Mouse (Mus musculus): ENCODE measurements around the gene Psmb8. TPM values are rescaled to one million over a fixed set of nuclear protein-coding genes. Genes with fewer than 3 reads are reported as not detected.

Gene Psmb8
- polyA plus RNA-seq, 1 experiment from 2014 or later: 10.0 TPM

DNA sequence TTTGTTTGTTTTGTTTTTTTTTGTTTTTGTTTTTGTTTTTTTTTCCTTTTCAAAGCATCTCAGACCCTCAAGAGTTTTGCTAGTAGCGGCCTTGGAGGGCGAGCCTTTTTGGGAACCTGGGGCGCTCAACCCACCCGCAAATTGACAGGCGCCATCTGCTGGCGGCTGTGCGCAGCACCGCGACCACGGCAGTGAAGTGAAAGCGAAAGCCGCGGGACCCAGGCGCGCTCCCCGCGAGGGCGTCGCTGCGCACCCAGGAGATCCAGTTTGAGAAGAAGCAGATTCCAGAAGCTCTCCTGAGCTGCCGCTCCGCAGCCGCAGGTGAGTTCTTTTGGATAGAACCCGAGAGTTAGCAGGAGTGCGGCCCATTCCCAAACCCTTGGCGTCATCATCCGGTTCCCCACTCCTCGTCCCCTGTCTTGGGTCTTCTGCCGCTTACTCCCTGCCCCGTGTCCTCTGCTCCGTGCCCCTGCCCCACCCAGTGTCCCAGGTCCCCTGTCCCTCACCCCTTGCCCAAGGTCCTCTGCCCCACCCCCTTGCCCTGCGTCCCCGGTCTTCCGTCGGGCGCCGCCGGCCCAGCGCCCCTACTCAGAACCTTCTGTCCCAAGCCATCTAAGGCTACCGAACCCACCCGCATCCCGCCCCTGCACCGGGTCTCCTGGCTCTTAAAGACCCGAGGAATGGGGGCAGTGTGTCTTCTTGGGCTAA lies 6.9 kb downstream of the Psmb8 start:
- peaks cover 44% of the 10 kb centered on the region for H3K27me3 ChIP-seq
- peak; percentile 69; the same call in 1 of the 2 replicates for ATAC-seq (ENCODE audit: insufficient number of reproducible peaks, low FRiP score, low TSS enrichment, low read depth)
- H3K4me1 ChIP-seq: peaks cover 8% of the 10 kb centered on the region
- H3K9me3 ChIP-seq (replicated peaks): no peaks in the 10 kb centered on the region
- H3K36me3 ChIP-seq: no peaks in the 10 kb centered on the region
- no peak overlapping the region for H3K27ac ChIP-seq (replicated peaks)
- H3K4me2 ChIP-seq (replicated peaks): peak overlapping the region; percentile 79
- H3K9ac ChIP-seq: peak overlapping the region; percentile 35; the same call in 1 of the 2 replicates
- WGBS: under 1% methylated on average over 44 of the region's 44 CpGs
- peak overlapping the region; percentile 62 for H3K4me3 ChIP-seq (replicated peaks)

DNA sequence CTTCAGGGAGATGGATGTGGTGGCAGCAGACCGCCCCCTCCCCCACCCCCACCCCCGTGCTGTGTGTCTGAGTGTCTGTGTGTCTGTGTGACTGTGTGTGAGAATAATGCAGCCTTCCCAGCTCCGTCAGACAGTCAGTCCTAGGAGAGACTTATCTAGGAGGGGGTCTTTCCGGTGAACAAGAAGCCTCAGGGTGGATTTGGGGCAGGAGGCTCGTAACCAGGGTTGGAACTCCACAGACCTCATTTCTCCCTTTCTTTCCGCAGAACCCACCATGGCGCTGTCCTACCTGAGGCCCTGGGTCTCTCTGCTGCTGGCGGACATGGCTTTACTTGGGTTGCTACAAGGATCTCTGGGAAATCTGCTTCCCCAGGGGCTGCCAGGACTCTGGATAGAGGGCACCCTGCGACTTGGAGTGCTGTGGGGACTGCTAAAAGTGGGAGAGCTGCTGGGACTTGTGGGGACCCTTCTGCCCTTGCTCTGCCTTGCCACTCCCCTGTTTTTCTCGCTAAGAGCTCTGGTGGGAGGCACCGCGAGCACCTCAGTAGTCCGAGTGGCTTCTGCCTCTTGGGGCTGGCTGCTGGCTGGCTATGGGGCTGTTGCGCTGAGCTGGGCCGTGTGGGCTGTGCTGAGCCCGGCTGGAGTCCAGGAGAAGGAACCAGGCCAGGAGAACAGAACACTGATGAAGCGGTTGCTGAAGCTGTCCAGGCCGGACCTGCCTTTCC lies 7.7 kb downstream of the Psmb8 start:
- no peak for ATAC-seq (ENCODE audit: insufficient number of reproducible peaks, low FRiP score, low TSS enrichment, low read depth)
- Histone ChIP-seq H3K27ac (replicated peaks) (no peak overlapping the region), H3K9me3 (replicated peaks) (no peaks in the 10 kb centered on the region), H3K36me3 (no peaks in the 10 kb centered on the region), H3K4me1 (peaks cover 8% of the 10 kb centered on the region), H3K9ac (peak overlapping the region; percentile 35; the same call in 1 of the 2 replicates), H3K4me3 (replicated peaks) (peak overlapping the region; percentile 62), H3K4me2 (replicated peaks) (peak overlapping the region; percentile 79), H3K27me3 (peaks cover 45% of the 10 kb centered on the region)
- 11% methylated on average over 18 of the region's 18 CpGs for WGBS

DNA sequence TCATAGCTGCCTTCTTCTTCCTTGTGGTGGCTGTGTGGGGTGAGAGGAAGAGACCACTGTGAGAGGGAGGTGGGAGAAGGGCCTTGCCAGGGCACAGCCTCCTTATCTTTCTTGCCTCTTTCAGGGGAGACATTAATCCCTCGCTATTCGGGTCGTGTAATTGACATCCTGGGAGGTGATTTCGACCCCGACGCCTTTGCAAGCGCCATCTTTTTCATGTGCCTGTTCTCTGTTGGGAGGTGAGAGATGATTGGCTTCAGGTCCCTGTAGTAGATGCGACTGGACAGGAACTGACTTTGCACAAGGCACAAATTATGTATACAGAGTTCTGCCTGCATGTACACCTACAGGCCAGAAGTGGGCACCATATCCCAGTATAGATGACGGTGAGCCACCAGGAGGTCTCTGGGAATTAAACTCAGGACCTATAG lies 8.2 kb downstream of the Psmb8 start:
- Histone ChIP-seq H3K4me2 (replicated peaks) (peak overlapping the region; percentile 79), H3K4me3 (replicated peaks) (no peak overlapping the region), H3K27me3 (peaks cover 48% of the 10 kb centered on the region), H3K9me3 (replicated peaks) (no peaks in the 10 kb centered on the region), H3K4me1 (peaks cover 8% of the 10 kb centered on the region), H3K9ac (no peak overlapping the region), H3K27ac (replicated peaks) (no peak overlapping the region), H3K36me3 (no peaks in the 10 kb centered on the region)
- 18% methylated on average over 9 of the region's 9 CpGs for WGBS
- ATAC-seq (ENCODE audit: insufficient number of reproducible peaks, low FRiP score, low TSS enrichment, low read depth): no peak

GRCm38 (mm10) chr17:34206731-34207130 lies 9.2 kb downstream of the Psmb8 start:
- H3K4me3 ChIP-seq (replicated peaks): no peak overlapping the region
- peaks cover 50% of the 10 kb centered on the region for H3K27me3 ChIP-seq
- H3K4me1 ChIP-seq: peaks cover 8% of the 10 kb centered on the region
- WGBS: 85% methylated on average over 5 of the region's 5 CpGs
- H3K4me2 ChIP-seq (replicated peaks): no peak overlapping the region
- H3K9me3 ChIP-seq (replicated peaks): no peaks in the 10 kb centered on the region
- H3K27ac ChIP-seq (replicated peaks): no peak overlapping the region
- no peaks in the 10 kb centered on the region for H3K36me3 ChIP-seq
- ATAC-seq (ENCODE audit: insufficient number of reproducible peaks, low FRiP score, low TSS enrichment, low read depth): no peak
- H3K9ac ChIP-seq: no peak overlapping the region

DNA sequence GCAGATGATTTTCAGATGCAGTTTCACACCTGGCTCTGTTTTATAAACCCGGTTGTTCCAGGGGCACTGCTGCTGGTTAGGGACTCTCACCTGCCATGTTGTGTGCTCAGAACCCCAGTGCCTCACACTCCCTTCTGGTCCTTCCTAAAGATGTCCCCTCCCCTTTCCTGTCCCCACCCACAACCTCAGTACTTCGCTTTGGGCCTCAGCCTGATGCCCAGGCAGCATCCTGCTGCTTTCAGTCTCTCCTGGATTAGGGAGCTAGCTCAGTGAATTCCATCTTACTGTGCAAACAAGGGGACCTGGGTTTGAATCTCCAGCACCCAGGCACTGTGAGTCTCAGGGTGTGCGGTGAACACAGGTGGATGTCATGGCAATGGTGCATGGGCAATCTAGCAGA lies 9.9 kb downstream of the Psmb8 start:
- peaks cover 8% of the 10 kb centered on the region for H3K4me1 ChIP-seq
- no peak overlapping the region for H3K27ac ChIP-seq (replicated peaks)
- H3K4me2 ChIP-seq (replicated peaks): no peak overlapping the region
- no peak for ATAC-seq (ENCODE audit: insufficient number of reproducible peaks, low FRiP score, low TSS enrichment, low read depth)
- H3K9me3 ChIP-seq (replicated peaks): no peaks in the 10 kb centered on the region
- H3K9ac ChIP-seq: no peak overlapping the region
- WGBS: 62% methylated on average over 3 of the region's 3 CpGs
- no peak overlapping the region for H3K4me3 ChIP-seq (replicated peaks)
- peaks cover 56% of the 10 kb centered on the region for H3K27me3 ChIP-seq
- H3K36me3 ChIP-seq: no peaks in the 10 kb centered on the region

- Histone ChIP-seq H3K9ac (no peak overlapping the region), H3K4me1 (peaks cover 8% of the 10 kb centered on the region), H3K4me3 (replicated peaks) (no peak overlapping the region), H3K4me2 (replicated peaks) (no peak overlapping the region), H3K27me3 (peaks cover 60% of the 10 kb centered on the region), H3K9me3 (replicated peaks) (no peaks in the 10 kb centered on the region), H3K27ac (replicated peaks) (no peak overlapping the region), H3K36me3 (no peaks in the 10 kb centered on the region)
- WGBS: 97% methylated on average over 9 of the region's 9 CpGs
- ATAC-seq (ENCODE audit: insufficient number of reproducible peaks, low FRiP score, low TSS enrichment, low read depth): no peak
These were observed 10.3 kb downstream of the Psmb8 start for GRCm38 (mm10) chr17:34207866-34208265.

DNA sequence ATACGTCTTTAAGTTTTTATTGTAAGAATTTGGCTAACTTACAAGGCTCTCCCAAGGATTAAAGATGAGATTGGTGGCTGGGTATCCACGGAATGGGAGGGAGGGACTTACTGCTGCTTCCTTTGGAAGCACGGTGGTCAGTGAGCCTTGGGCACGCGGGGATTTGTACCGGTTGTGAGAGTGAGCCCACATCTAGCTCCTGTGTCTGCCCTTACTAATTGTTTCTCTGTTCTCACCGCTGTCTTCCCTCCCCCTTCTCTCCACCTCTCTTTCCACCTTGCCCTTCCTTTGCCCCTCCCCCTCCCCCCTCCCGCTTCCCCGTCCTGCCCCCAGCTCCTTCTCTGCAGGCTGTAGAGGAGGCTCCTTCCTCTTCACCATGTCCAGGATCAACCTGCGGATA lies 10.9 kb downstream of the Psmb8 start:
- H3K9me3 ChIP-seq (replicated peaks): no peaks in the 10 kb centered on the region
- 22% methylated on average over 10 of the region's 10 CpGs for WGBS
- no peak for ATAC-seq (ENCODE audit: insufficient number of reproducible peaks, low FRiP score, low TSS enrichment, low read depth)
- no peak overlapping the region for H3K4me2 ChIP-seq (replicated peaks)
- peaks cover 8% of the 10 kb centered on the region for H3K4me1 ChIP-seq
- no peak overlapping the region for H3K9ac ChIP-seq
- no peak overlapping the region for H3K27ac ChIP-seq (replicated peaks)
- H3K27me3 ChIP-seq: peaks cover 64% of the 10 kb centered on the region
- H3K36me3 ChIP-seq: no peaks in the 10 kb centered on the region
- no peak overlapping the region for H3K4me3 ChIP-seq (replicated peaks)

GRCm38 (mm10) chr17:34209680-34210079 lies 12.2 kb downstream of the Psmb8 start:
- Histone ChIP-seq H3K4me1 (peaks cover 8% of the 10 kb centered on the region), H3K9ac (no peak overlapping the region), H3K4me2 (replicated peaks) (no peak overlapping the region), H3K27me3 (peaks cover 71% of the 10 kb centered on the region), H3K27ac (replicated peaks) (no peak overlapping the region), H3K36me3 (no peaks in the 10 kb centered on the region), H3K4me3 (replicated peaks) (no peak overlapping the region), H3K9me3 (replicated peaks) (no peaks in the 10 kb centered on the region)
- WGBS: 42% methylated on average over 3 of the region's 3 CpGs
- no peak for ATAC-seq (ENCODE audit: insufficient number of reproducible peaks, low FRiP score, low TSS enrichment, low read depth)

DNA sequence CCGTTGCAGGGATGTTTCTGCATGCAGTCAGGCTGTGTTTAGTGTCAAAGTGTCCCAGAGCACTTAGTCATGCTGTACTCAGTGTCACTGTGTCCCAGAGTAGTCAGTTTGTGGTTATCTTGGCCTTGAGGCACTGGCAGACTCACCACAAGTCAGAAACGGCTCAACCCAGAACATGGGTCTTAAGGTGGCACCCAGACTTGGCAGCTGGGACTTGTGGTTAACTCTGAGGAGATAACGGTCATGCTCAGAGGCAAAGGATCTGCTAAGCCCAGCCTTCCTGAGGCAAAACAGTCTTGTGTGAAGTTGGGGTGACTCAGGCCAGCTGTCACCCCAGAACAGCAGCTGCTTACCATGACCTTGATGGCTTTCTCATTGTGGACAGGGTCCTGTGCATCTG lies 13.1 kb downstream of the Psmb8 start:
- ATAC-seq (ENCODE audit: insufficient number of reproducible peaks, low FRiP score, low TSS enrichment, low read depth): no peak
- H3K36me3 ChIP-seq: no peaks in the 10 kb centered on the region
- no peaks in the 10 kb centered on the region for H3K4me1 ChIP-seq
- H3K27ac ChIP-seq (replicated peaks): no peak overlapping the region
- no peaks in the 10 kb centered on the region for H3K9me3 ChIP-seq (replicated peaks)
- no peak overlapping the region for H3K9ac ChIP-seq
- H3K27me3 ChIP-seq: peaks cover 71% of the 10 kb centered on the region
- H3K4me3 ChIP-seq (replicated peaks): no peak overlapping the region
- WGBS: 51% methylated on average over 3 of the region's 3 CpGs
- H3K4me2 ChIP-seq (replicated peaks): no peak overlapping the region

DNA sequence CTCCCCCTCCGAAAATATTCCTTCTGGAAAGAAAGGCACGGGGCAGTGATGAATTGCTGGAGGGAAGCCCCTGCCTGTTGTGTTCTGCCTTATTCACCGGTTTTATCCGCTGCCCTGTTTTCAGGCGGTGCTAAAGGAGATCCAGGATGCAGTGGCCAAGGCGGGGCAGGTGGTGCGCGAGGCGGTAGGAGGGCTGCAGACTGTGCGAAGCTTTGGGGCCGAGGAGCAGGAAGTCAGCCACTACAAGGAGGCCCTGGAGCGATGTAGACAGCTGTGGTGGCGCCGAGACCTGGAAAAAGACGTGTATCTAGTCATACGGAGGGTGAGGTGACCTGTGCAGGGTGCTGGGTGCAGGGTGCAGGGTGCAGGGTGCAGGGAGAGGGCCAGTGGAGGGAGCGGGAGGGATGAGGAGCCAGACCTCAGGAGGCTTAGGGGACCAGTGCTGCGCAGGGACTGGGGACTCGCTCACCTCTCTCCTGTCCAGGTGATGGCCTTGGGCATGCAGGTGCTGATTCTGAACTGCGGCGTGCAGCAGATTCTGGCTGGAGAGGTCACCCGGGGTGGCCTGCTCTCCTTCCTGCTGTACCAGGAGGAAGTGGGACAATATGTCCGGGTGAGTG lies 14.3 kb downstream of the Psmb8 start:
- 16% methylated on average over 23 of the region's 23 CpGs for WGBS
- Histone ChIP-seq H3K4me1 (no peaks in the 10 kb centered on the region), H3K9ac (no peak overlapping the region), H3K27ac (replicated peaks) (no peak overlapping the region), H3K36me3 (no peaks in the 10 kb centered on the region), H3K4me3 (replicated peaks) (no peak overlapping the region), H3K9me3 (replicated peaks) (no peaks in the 10 kb centered on the region), H3K4me2 (replicated peaks) (no peak overlapping the region), H3K27me3 (peaks cover 64% of the 10 kb centered on the region)
- ATAC-seq (ENCODE audit: insufficient number of reproducible peaks, low FRiP score, low TSS enrichment, low read depth): no peak

DNA sequence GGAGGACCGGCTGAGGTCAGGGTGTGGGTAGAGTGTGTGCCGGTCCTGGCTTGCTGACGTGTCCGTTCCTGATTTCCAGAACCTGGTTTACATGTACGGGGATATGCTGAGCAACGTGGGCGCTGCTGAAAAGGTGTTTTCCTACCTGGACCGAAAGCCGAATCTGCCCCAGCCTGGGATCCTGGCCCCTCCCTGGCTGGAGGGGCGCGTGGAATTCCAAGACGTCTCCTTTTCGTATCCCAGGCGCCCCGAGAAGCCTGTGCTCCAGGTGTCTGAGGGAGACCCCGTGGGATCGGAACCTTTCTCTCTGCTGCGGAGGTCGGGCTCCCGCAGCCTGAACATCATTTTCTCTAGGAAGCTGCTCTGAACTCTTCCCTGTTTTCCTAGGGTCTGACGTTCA lies 16.4 kb downstream of the Psmb8 start:
- peak overlapping the region; percentile 22; the same call in 1 of the 2 replicates for H3K4me2 ChIP-seq (replicated peaks)
- no peak overlapping the region for H3K27ac ChIP-seq (replicated peaks)
- no peaks in the 10 kb centered on the region for H3K36me3 ChIP-seq
- no peaks in the 10 kb centered on the region for H3K9me3 ChIP-seq (replicated peaks)
- H3K4me3 ChIP-seq (replicated peaks): 0 out of 2 replicates have a peak overlapping the region, but pooled peaks have one; percentile 3
- ATAC-seq (ENCODE audit: insufficient number of reproducible peaks, low FRiP score, low TSS enrichment, low read depth): no peak
- H3K27me3 ChIP-seq: peaks cover 58% of the 10 kb centered on the region
- H3K9ac ChIP-seq: no peak overlapping the region
- no peaks in the 10 kb centered on the region for H3K4me1 ChIP-seq
- WGBS: 40% methylated on average over 21 of the region's 21 CpGs

All from embryonic facial prominence, embryonic 15.5 days (tissue).